ENCODE assay signal across 31 mouse cellular contexts in genomic region chr14:62033661-62034060, GRCm38 (mm10).
"Had no signal": no experiment of that assay in that cellular context is flagged by ENCODE, and none has a peak within 500 bp of the region (broad histone marks: within the 10 kb centered on the region; RNA-seq: fewer than 3 reads in every experiment).

No protein-coding gene starts in this region.

- H3K27me3 ChIP-seq: limb, embryonic 13.5 days; limb, embryonic 15.5 days; liver, embryonic 12.5 days; liver, embryonic 13.5 days; liver, embryonic 15.5 days; lung, embryonic 15.5 days; midbrain, embryonic 13.5 days; midbrain, embryonic 15.5 days; neural tube, embryonic 12.5 days; neural tube, embryonic 13.5 days had no signal

- H3K36me3 ChIP-seq: limb, embryonic 12.5 days; limb, embryonic 13.5 days; limb, embryonic 15.5 days; liver, embryonic 12.5 days; liver, embryonic 13.5 days; liver, embryonic 15.5 days; lung, embryonic 15.5 days; midbrain, embryonic 10.5 days; midbrain, embryonic 12.5 days; midbrain, embryonic 13.5 days; midbrain, embryonic 15.5 days; neural tube, embryonic 12.5 days; neural tube, embryonic 13.5 days had no signal

- H3K4me1 ChIP-seq: liver, embryonic 12.5 days; liver, embryonic 13.5 days; liver, embryonic 15.5 days; lung, embryonic 15.5 days; neural tube, embryonic 12.5 days had no signal

- H3K9me3 ChIP-seq: limb, embryonic 12.5 days; limb, embryonic 13.5 days; limb, embryonic 15.5 days; liver, embryonic 12.5 days; liver, embryonic 13.5 days; liver, embryonic 15.5 days; lung, embryonic 15.5 days; midbrain, embryonic 10.5 days; midbrain, embryonic 12.5 days; midbrain, embryonic 13.5 days; midbrain, embryonic 15.5 days; neural tube, embryonic 12.5 days; neural tube, embryonic 13.5 days had no signal

- H3K4me2 ChIP-seq: limb, embryonic 12.5 days; limb, embryonic 13.5 days; limb, embryonic 15.5 days; liver, embryonic 11.5 days; liver, embryonic 12.5 days; liver, embryonic 13.5 days; liver, embryonic 15.5 days; lung, embryonic 14.5 days; lung, embryonic 15.5 days; midbrain, embryonic 11.5 days; midbrain, embryonic 12.5 days; midbrain, embryonic 13.5 days; midbrain, embryonic 15.5 days; neural tube, embryonic 12.5 days; neural tube, embryonic 13.5 days had no signal

- DNase-seq: left cerebral cortex, postnatal 4 days; liver; liver, embryonic 13.5 days; liver, postnatal 0 days; lung, adult 18-20 months; lung, adult 2 months; lung, embryonic 14.5 days; lung, postnatal 10 days; lung, postnatal 14 days; lung, postnatal 36 days; lung, postnatal 4 days had no signal

- H3K9ac ChIP-seq: limb, embryonic 12.5 days; limb, embryonic 13.5 days; limb, embryonic 15.5 days; liver, embryonic 12.5 days; liver, embryonic 13.5 days; liver, embryonic 14.5 days; liver, embryonic 15.5 days; liver, postnatal 0 days; lung, embryonic 14.5 days; lung, embryonic 15.5 days; midbrain, embryonic 12.5 days; midbrain, embryonic 13.5 days; midbrain, embryonic 15.5 days; neural tube, embryonic 12.5 days; neural tube, embryonic 13.5 days had no signal

- H3K27ac ChIP-seq: left cerebral cortex, adult 2 months; liver, embryonic 12.5 days; liver, embryonic 13.5 days; liver, embryonic 14.5 days; liver, embryonic 15.5 days; lung, embryonic 15.5 days; macrophage; midbrain, embryonic 10.5 days; midbrain, embryonic 12.5 days; midbrain, embryonic 13.5 days; midbrain, embryonic 15.5 days; neural tube, embryonic 12.5 days; neural tube, embryonic 13.5 days had no signal

- H3K4me3 ChIP-seq: left cerebral cortex, adult 2 months; limb, embryonic 12.5 days; limb, embryonic 13.5 days; limb, embryonic 15.5 days; liver, embryonic 12.5 days; liver, embryonic 13.5 days; liver, embryonic 15.5 days; lung, embryonic 15.5 days; midbrain, embryonic 10.5 days; midbrain, embryonic 12.5 days; midbrain, embryonic 13.5 days; midbrain, embryonic 15.5 days; myocyte; neural tube, embryonic 12.5 days; neural tube, embryonic 13.5 days had no signal

- ATAC-seq: liver, embryonic 12.5 days; liver, postnatal 0 days; lung, postnatal 0 days; midbrain, embryonic 13.5 days; midbrain, embryonic 15.5 days; midbrain, embryonic 16.5 days had no signal
